Mouse (Mus musculus) heart, postnatal 0 days (tissue): Measurements from ENCODE around the gene Thada.

ENCODE experiments used
- CTCF ChIP-seq: IDR thresholded peaks from 2 replicates; pipeline ENCODE4 v1.5.1; 2016; ENCODE audit warnings: antibody characterized with exemption, control low read depth, low read depth
- EP300 ChIP-seq: IDR thresholded peaks from 2 replicates; pipeline ENCODE4 v1.6.1; 2016; ENCODE audit warnings: antibody characterized with exemption, low read depth

DNA sequence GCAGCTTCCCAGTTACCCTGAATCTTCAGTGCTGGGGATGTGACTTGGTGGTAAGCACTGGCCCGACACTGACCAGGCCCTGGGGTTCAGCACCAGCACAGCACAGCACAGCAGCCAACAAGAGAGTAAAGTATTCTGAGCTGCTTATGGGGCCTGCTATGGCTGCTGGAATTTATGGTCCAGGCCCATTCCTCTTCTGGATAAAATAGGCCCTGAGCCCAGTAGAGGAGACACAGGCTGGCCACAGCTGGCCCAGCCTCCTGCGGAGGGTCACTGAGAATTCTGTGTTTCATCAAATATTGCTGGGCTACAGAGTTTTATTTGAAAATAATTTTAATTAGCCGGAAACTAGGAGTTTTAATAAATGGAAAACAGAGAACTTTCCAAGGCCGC lies 286.0 kb downstream of the Thada start:
- TF ChIP-seq EP300 (no peak), CTCF (no peak)
